Mouse (Mus musculus): ENCODE data around the gene Ablim2. TPM values are rescaled to one million over a fixed set of nuclear protein-coding genes. Genes with fewer than 3 reads are reported as not detected.

The Ablim2 gene
- polyA plus RNA-seq, 2 experiments = 0.16 TPM; not detected in 1

GRCm38 (mm10) chr5:35721933-35722332 lies 35.7 kb upstream of the Ablim2 start:
- 61% methylated on average over 2 of the region's 2 CpGs for WGBS (ENCODE audit: insufficient replicate concordance)
- Histone ChIP-seq H3K4me3 (ENCODE audit: insufficient read depth in 1 of 2, low read depth in 2 of 2, low read length in 2 of 2) (no peak overlapping the region), H3K36me3 (replicated peaks; ENCODE audit: control insufficient read depth, insufficient read depth, low read depth) (no peaks in the 10 kb centered on the region), H3K4me1 (replicated peaks; ENCODE audit: control insufficient read depth in 2 of 2, insufficient read depth in 2 of 2, low read length in 1 of 2) (peaks cover 0 to 8% of the 10 kb centered on the region in 2 experiments; a peak in 2 of 4 replicates), H3K27me3 (ENCODE audit: control insufficient read depth, insufficient read depth, low read length) (no peaks in the 10 kb centered on the region), H3K9ac (replicated peaks) (no peak overlapping the region), H3K9me3 (ENCODE audit: control insufficient read depth, low read length) (no peaks in the 10 kb centered on the region), H3K27ac (no peak overlapping the region), H3K4me2 (ENCODE audit: low read depth) (no peak overlapping the region)
- ATAC-seq (ENCODE audit: insufficient read depth) = no peak
- TF ChIP-seq CTCF (IDR thresholded peaks at IDR 0.05; ENCODE audit: low read depth) = no peak
- no peak for TF ChIP-seq EP300 (IDR thresholded peaks at IDR 0.05; ENCODE audit: low read depth)
- DNase-seq (ENCODE audit: low read depth in 3 of 3, low spot score in 3 of 3) = no peak

- Histone ChIP-seq H3K4me1 (replicated peaks; ENCODE audit: control insufficient read depth in 2 of 2, insufficient read depth in 2 of 2, low read length in 1 of 2) (peaks cover 0 to 8% of the 10 kb centered on the region in 2 experiments; a peak in 2 of 4 replicates), H3K36me3 (replicated peaks; ENCODE audit: control insufficient read depth, insufficient read depth, low read depth) (no peaks in the 10 kb centered on the region), H3K9me3 (ENCODE audit: control insufficient read depth, low read length) (no peaks in the 10 kb centered on the region), H3K9ac (replicated peaks) (no peak overlapping the region), H3K27me3 (ENCODE audit: control insufficient read depth, insufficient read depth, low read length) (no peaks in the 10 kb centered on the region), H3K27ac (no peak overlapping the region), H3K4me3 (ENCODE audit: insufficient read depth in 1 of 2, low read depth in 2 of 2, low read length in 2 of 2) (no peak overlapping the region), H3K4me2 (ENCODE audit: low read depth) (no peak overlapping the region)
- no peak for TF ChIP-seq EP300 (IDR thresholded peaks at IDR 0.05; ENCODE audit: low read depth)
- TF ChIP-seq CTCF (IDR thresholded peaks at IDR 0.05; ENCODE audit: low read depth) = no peak
- DNase-seq (ENCODE audit: low read depth in 3 of 3, low spot score in 3 of 3) (no peak), ATAC-seq (ENCODE audit: insufficient read depth) (peak; percentile 45; the same call in 1 of the 2 replicates)
- 13% methylated on average over 2 of the region's 2 CpGs for WGBS (ENCODE audit: insufficient replicate concordance)
These were observed 35.0 kb upstream of the Ablim2 start for GRCm38 (mm10) chr5:35722654-35723053.

GRCm38 (mm10) chr5:35723900-35724299 lies 33.8 kb upstream of the Ablim2 start:
- no peak for DNase-seq (ENCODE audit: low read depth in 3 of 3, low spot score in 3 of 3)
- 68% methylated on average over 5 of the region's 5 CpGs for WGBS (ENCODE audit: insufficient replicate concordance)
- Histone ChIP-seq H3K9ac (replicated peaks) (no peak overlapping the region), H3K4me3 (ENCODE audit: insufficient read depth in 1 of 2, low read depth in 2 of 2, low read length in 2 of 2) (no peak overlapping the region), H3K4me1 (replicated peaks; ENCODE audit: control insufficient read depth in 2 of 2, insufficient read depth in 2 of 2, low read length in 1 of 2) (peaks cover 0 to 11% of the 10 kb centered on the region in 2 experiments; a peak in 2 of 4 replicates), H3K27ac (no peak overlapping the region), H3K4me2 (ENCODE audit: low read depth) (no peak overlapping the region), H3K9me3 (ENCODE audit: control insufficient read depth, low read length) (no peaks in the 10 kb centered on the region), H3K36me3 (replicated peaks; ENCODE audit: control insufficient read depth, insufficient read depth, low read depth) (no peaks in the 10 kb centered on the region), H3K27me3 (ENCODE audit: control insufficient read depth, insufficient read depth, low read length) (no peaks in the 10 kb centered on the region)
- TF ChIP-seq CTCF (IDR thresholded peaks at IDR 0.05; ENCODE audit: low read depth) (no peak), EP300 (IDR thresholded peaks at IDR 0.05; ENCODE audit: low read depth) (no peak)
- ATAC-seq (ENCODE audit: insufficient read depth) = no peak

GRCm38 (mm10) chr5:35725840-35726239 lies 31.8 kb upstream of the Ablim2 start:
- Histone ChIP-seq H3K9me3 (ENCODE audit: control insufficient read depth, low read length) (no peaks in the 10 kb centered on the region), H3K4me3 (ENCODE audit: insufficient read depth in 1 of 2, low read depth in 2 of 2, low read length in 2 of 2) (no peak overlapping the region), H3K4me2 (ENCODE audit: low read depth) (no peak overlapping the region), H3K9ac (replicated peaks) (no peak overlapping the region), H3K4me1 (replicated peaks; ENCODE audit: control insufficient read depth in 2 of 2, insufficient read depth in 2 of 2, low read length in 1 of 2) (peaks cover 0 to 13% of the 10 kb centered on the region in 2 experiments; a peak in 2 of 4 replicates), H3K27me3 (ENCODE audit: control insufficient read depth, insufficient read depth, low read length) (no peaks in the 10 kb centered on the region), H3K27ac (no peak overlapping the region), H3K36me3 (replicated peaks; ENCODE audit: control insufficient read depth, insufficient read depth, low read depth) (no peaks in the 10 kb centered on the region)
- ATAC-seq (ENCODE audit: insufficient read depth) (no peak), DNase-seq (ENCODE audit: low read depth in 3 of 3, low spot score in 3 of 3) (no peak)
- TF ChIP-seq EP300 (IDR thresholded peaks at IDR 0.05; ENCODE audit: low read depth) (no peak), CTCF (IDR thresholded peaks at IDR 0.05; ENCODE audit: low read depth) (no peak)
- WGBS (ENCODE audit: insufficient replicate concordance) = 54% methylated on average over 3 of the region's 3 CpGs

- Histone ChIP-seq H3K4me1 (replicated peaks; ENCODE audit: control insufficient read depth in 2 of 2, insufficient read depth in 2 of 2, low read length in 1 of 2) (peaks cover 0 to 8% of the 10 kb centered on the region in 2 experiments; a peak in 1 of 4 replicates), H3K36me3 (replicated peaks; ENCODE audit: control insufficient read depth, insufficient read depth, low read depth) (no peaks in the 10 kb centered on the region), H3K4me3 (ENCODE audit: insufficient read depth in 1 of 2, low read depth in 2 of 2, low read length in 2 of 2) (no peak overlapping the region), H3K9ac (replicated peaks) (no peak overlapping the region), H3K27ac (no peak overlapping the region), H3K9me3 (ENCODE audit: control insufficient read depth, low read length) (no peaks in the 10 kb centered on the region), H3K4me2 (ENCODE audit: low read depth) (peak overlapping the region; percentile 38; the same call in 1 of the 2 replicates), H3K27me3 (ENCODE audit: control insufficient read depth, insufficient read depth, low read length) (no peaks in the 10 kb centered on the region)
- DNase-seq (ENCODE audit: low read depth in 3 of 3, low spot score in 3 of 3) (no peak), ATAC-seq (ENCODE audit: insufficient read depth) (no peak)
- TF ChIP-seq CTCF (IDR thresholded peaks at IDR 0.05; ENCODE audit: low read depth) (no peak), EP300 (IDR thresholded peaks at IDR 0.05; ENCODE audit: low read depth) (no peak)
- WGBS (ENCODE audit: insufficient replicate concordance) = 74% methylated on average over 5 of the region's 5 CpGs
These were observed 30.2 kb upstream of the Ablim2 start for GRCm38 (mm10) chr5:35727447-35727846.

Measured in liver, embryonic 14.5 days (tissue).